Mouse (Mus musculus): Measurements from ENCODE around the gene Cdc42se2. TPM values are rescaled to one million over a fixed set of nuclear protein-coding genes. Genes with fewer than 3 reads are reported as not detected.

The Cdc42se2 gene
- total RNA-seq (2021): 10 to 100 TPM; 14.2 to 17.1 TPM
- long read RNA-seq, experiment 1, transcript Cdc42se2-201 (6 exons, 3,069 nt): major isoform, 47 of 57 reads
- long read RNA-seq, experiment 1, partial matches to known transcripts: 0 of 57 reads
- long read RNA-seq, experiment 1, other reads (novel, unspliced or antisense): 10 of 57 reads
- long read RNA-seq, experiment 2, transcript Cdc42se2-201 (6 exons, 3,069 nt): major isoform, 25 of 36 reads
- long read RNA-seq, experiment 2, partial matches to known transcripts: 2 of 36 reads
- long read RNA-seq, experiment 2, other reads (novel, unspliced or antisense): 9 of 36 reads

- DNase-seq (ENCODE audit: low spot score): peak; percentile 95
Observed at GRCm38 (mm10) chr11:54787488-54788474, at the start of gene Cdc42se2. Cdc42se2 (minus strand) TSS chr11:54787675.

GRCm38 (mm10) chr11:54836106-54836505 lies 48.6 kb upstream of the Cdc42se2 start:
- DNase-seq (ENCODE audit: low spot score): peak; percentile 53

GRCm38 (mm10) chr11:54834596-54834995 lies 47.1 kb upstream of the Cdc42se2 start:
- DNase-seq (ENCODE audit: low spot score): no peak

- DNase-seq (ENCODE audit: low spot score): no peak
Observed at GRCm38 (mm10) chr11:54833833-54834232, 46.4 kb upstream of the Cdc42se2 start.

- DNase-seq (ENCODE audit: low spot score): no peak
Observed at GRCm38 (mm10) chr11:54826819-54827218, 39.3 kb upstream of the Cdc42se2 start.

- DNase-seq (ENCODE audit: low spot score): no peak
Observed at GRCm38 (mm10) chr11:54825774-54826173, 38.3 kb upstream of the Cdc42se2 start.

- no peak for DNase-seq (ENCODE audit: low spot score)
Observed at GRCm38 (mm10) chr11:54823467-54823866, 36.0 kb upstream of the Cdc42se2 start.

GRCm38 (mm10) chr11:54819489-54819888 lies 32.0 kb upstream of the Cdc42se2 start:
- DNase-seq (ENCODE audit: low spot score): no peak

- no peak for DNase-seq (ENCODE audit: low spot score)
Observed at GRCm38 (mm10) chr11:54817449-54817848, 30.0 kb upstream of the Cdc42se2 start.

- no peak for DNase-seq (ENCODE audit: low spot score)
Observed at GRCm38 (mm10) chr11:54815659-54816058, 28.2 kb upstream of the Cdc42se2 start.

GRCm38 (mm10) chr11:54812812-54813516 lies 25.5 kb upstream of the Cdc42se2 start:
- DNase-seq (ENCODE audit: low spot score): no peak

GRCm38 (mm10) chr11:54812314-54812713 lies 24.8 kb upstream of the Cdc42se2 start:
- DNase-seq (ENCODE audit: low spot score): no peak

- no peak for DNase-seq (ENCODE audit: low spot score)
Observed at GRCm38 (mm10) chr11:54811054-54811453, 23.6 kb upstream of the Cdc42se2 start.

- DNase-seq (ENCODE audit: low spot score): no peak
Observed at GRCm38 (mm10) chr11:54809582-54809981, 22.1 kb upstream of the Cdc42se2 start.

GRCm38 (mm10) chr11:54808177-54808576 lies 20.7 kb upstream of the Cdc42se2 start:
- DNase-seq (ENCODE audit: low spot score): no peak

- no peak for DNase-seq (ENCODE audit: low spot score)
Observed at GRCm38 (mm10) chr11:54807669-54808068, 20.2 kb upstream of the Cdc42se2 start.

GRCm38 (mm10) chr11:54806891-54807290 lies 19.4 kb upstream of the Cdc42se2 start:
- DNase-seq (ENCODE audit: low spot score): no peak

- DNase-seq (ENCODE audit: low spot score): peak; percentile 71
Observed at GRCm38 (mm10) chr11:54805196-54805595, 17.7 kb upstream of the Cdc42se2 start.

- no peak for DNase-seq (ENCODE audit: low spot score)
Observed at GRCm38 (mm10) chr11:54802621-54803020, 15.1 kb upstream of the Cdc42se2 start.

GRCm38 (mm10) chr11:54801791-54802558 lies 14.5 kb upstream of the Cdc42se2 start:
- peak; percentile 30 for DNase-seq (ENCODE audit: low spot score)

- DNase-seq (ENCODE audit: low spot score): no peak
Observed at GRCm38 (mm10) chr11:54796551-54796950, 9.1 kb upstream of the Cdc42se2 start.
